Mouse (Mus musculus): ENCODE results near the gene Grk5.
"Not testable (repeated sequence)": the region's sequence is repeated elsewhere in the genome, so short reads cannot be mapped to it uniquely, and the experiment has no call there.

Gene Grk5

DNA sequence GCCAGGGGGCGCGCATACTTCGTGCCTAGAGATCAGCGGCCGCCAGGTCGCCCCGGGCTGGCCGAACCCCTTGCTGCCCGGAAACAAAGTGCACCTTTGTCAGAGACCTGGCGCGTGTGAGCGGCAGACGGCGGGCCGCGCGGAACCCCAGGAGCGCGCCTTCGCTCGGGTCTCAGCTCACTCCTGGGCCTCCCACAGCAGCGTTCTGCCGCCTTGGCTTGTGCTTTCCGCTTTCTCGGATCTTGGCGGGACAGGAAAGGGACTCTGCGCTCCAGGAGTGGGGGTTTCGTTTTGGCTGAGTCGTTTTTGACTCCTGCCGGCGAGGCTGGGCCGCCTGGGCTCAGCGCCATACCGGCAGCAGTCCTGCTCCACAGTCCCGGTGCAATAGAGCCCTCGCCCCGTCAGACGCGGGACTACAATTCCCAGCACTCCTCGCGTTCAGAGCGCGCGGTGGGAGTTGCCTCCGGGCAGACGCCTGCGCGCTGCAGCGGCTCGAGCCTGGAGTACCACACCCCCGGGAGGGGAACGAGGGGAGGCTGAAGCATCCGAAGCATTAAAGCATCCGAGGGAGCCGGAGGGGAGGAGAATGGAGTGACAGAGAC is at the start of gene Grk5:
TSS of gene Grk5 (plus strand) at position 36 of the 602 bp plus-strand sequence.
- DNase-seq (ENCODE audit: low spot score in 2 of 2), result peak; percentile 95 to 99

DNA sequence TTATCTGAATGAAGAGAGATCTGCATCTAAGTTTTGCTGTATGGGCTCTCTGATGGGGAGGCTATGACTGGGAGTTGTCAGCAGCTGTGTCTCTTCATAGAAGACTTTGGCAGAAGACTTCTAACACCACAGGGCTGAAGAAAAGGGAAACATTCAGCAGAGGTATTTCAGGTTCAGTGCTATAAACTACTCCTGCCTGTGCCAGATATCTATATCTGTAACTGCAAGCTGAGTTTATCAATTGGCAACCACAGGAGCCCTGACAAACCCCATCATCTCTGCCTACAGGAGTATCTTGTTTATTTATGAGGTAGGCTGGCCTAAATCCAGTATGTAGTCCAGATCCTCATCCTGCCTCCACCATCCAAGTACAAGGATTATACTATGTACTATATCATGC is 46.2 kb upstream of the Grk5 start:
- DNase-seq (ENCODE audit: low spot score in 2 of 2), result no peak

GRCm38 (mm10) chr19:60845731-60846130 is 43.8 kb upstream of the Grk5 start:
- DNase-seq (ENCODE audit: low spot score in 2 of 2), result no peak

GRCm38 (mm10) chr19:60860868-60861700 is 28.5 kb upstream of the Grk5 start, which contains the start of gene Sfxn4:
Gene Sfxn4 (minus strand): TSS chr19:60861479.
- DNase-seq (ENCODE audit: low spot score in 2 of 2), result peak; percentile 89 to 93

DNA sequence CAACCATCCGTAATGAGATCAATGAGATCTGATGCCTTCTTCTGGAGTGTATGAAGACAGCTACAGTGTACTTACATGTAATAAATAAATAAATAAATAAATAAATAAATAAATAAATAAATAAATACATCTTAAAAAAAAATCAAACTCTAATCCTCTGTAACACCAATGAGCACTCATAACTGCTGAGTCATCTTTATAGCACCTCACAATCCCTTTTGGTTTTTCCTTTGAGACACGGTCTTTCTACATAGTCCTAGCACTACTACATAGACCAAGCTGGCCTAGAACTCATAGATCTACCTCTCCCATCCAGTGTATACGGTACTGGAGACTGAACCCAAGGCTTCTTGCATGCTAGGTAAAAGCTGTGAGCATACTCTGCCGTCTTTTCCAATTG is 23.4 kb upstream of the Grk5 start:
- not testable (repeated sequence) for DNase-seq (ENCODE audit: low spot score in 2 of 2)

DNA sequence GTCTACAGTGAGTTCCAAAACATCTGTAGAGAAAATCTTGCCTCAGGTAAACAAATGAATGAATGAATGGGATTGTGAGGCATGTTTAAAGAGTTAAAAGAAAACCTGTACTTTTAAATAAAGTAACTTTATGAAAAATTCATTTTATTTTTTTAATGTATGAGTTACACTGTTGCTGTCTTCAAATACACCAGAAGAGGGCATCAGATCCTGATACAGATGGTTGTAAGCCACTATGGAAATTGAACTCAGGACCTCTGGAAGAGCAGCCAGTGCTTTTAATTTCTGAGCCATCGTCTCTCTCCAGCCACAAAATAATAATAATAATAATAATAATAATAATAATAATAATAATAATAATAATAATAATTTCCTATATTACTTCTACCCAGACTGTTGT is 19.1 kb upstream of the Grk5 start:
- no peak for DNase-seq (ENCODE audit: low spot score in 2 of 2)

GRCm38 (mm10) chr19:60871366-60871765 is 18.2 kb upstream of the Grk5 start:
- no peak for DNase-seq (ENCODE audit: low spot score in 2 of 2)

DNA sequence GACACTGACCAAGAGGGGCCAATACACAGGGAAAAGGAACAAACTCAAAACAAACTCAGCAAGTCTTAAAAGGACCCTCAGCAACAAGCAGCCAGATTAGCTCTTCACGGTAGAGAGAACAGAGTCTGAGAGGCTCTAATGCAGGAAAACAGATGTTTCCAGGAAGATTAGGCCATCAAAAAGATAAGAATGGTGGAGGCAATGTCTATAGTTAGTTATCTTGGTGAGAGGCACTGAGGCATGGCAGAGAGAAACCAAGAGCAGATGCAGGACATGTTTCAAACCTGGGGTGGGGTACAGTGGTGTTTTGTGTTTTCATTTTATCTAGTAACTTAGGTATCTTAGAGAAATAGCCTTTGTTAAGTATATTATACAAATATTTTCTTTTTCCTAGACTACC is 17.3 kb upstream of the Grk5 start:
- DNase-seq (ENCODE audit: low spot score in 2 of 2), result no peak

DNA sequence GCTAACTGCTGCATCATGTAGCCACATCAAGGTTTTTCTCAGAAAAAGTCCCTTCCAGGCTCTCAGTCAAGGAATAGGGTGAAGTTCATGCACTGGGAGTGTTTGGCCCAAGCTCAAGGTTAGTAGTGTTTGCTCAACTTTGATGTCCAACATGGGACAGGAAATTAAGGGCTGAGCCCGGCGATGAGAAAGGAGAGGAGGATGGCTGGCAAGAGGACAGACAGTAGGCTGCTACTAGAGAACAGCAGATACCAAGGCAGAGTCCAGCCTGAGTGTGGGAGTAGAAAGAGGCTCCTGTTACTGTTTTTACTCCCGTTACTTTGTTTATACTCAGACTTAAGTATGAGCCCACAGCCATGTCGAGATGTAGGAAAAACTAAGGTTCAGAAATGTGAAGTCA is 16.0 kb upstream of the Grk5 start:
- DNase-seq (ENCODE audit: low spot score in 2 of 2), result peak in 1 of 2 experiments; percentile 27

- peak; percentile 98 to 99 for DNase-seq (ENCODE audit: low spot score in 2 of 2)
These were observed 15.4 kb upstream of the Grk5 start, which contains the start of gene Prdx3 for GRCm38 (mm10) chr19:60874064-60874694. Gene Prdx3 (minus strand): TSS chr19:60874556.

DNA sequence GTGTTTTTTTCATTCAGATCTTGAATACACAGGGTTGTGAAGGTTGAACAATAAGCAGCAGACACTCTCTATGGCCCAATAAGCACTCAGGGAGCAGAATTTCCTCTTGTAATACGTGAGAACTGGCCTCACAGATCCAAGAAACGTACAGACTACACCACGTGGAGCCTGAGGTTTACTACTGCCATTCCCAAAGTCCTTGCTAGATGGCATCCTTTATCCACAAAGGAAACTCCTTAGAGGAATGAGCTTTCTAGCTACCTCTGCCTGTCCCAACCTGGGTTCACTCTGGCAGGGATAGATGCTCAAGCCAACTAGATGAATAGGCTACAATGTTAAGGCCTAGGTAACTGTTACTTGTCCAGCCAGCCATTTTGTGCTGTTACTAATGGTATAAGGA is 6.4 kb upstream of the Grk5 start:
- DNase-seq (ENCODE audit: low spot score in 2 of 2), result no peak

GRCm38 (mm10) chr19:60887637-60888036 is 1.9 kb upstream of the Grk5 start:
- no peak for DNase-seq (ENCODE audit: low spot score in 2 of 2)

- peak; percentile 50 to 76 for DNase-seq (ENCODE audit: low spot score in 2 of 2)
These were observed 342 bp upstream of the Grk5 start for GRCm38 (mm10) chr19:60889101-60889713.

DNA sequence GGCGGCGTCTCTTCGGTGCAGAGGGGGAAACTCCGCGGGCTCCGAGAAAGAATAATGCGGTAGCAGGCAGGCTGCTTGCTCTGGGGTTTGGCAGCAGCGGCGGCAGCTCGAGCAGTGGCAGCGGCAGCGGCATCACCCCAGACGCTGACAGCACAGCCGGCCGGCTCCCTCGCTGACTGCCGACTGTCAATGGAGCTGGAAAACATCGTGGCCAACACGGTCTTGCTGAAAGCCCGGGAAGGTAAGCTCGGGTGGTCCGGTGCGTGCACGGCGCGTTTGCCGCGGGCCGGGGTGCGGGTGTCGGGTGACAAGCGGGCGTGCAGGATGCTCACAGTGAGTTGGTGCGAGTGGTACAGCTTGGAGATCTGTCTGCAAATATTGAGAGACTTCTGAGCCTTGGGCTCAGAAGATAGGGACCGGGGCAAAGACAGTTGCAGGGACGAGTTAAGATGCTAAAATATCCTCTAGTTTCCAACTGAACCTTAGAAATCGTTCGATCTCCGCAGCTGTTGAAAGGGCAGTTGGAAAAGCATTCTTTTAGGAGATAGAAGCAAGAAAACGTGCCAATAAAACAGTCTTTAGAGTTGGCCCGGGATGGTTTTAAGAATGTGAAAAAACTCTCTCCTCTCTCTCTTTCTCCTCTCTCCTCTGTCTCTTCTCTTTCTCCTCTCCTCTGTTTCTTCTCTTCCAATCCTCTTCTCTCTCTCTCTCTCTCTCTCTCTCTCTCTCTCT is 1.0 kb downstream of the Grk5 start:
- DNase-seq (ENCODE audit: low spot score in 2 of 2), result peak; percentile 49 to 80

DNA sequence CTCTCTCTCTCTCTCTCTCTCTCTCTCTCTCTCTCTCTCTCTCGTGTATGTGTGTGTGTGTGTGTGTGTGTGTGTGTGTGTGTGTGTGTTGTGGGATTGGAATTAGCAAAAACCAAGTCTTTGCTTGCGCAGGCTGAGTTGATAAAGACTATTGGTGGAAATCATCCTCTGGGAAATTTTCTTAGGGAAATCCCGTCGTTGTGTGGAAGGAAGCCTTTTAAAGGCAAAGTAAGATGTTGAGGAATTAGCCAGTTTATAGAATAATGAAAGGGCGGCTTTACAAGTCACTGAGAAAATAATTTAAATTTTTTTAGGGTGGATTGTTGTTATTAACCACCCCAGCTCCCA is 1.5 kb downstream of the Grk5 start:
- no peak for DNase-seq (ENCODE audit: low spot score in 2 of 2)

DNA sequence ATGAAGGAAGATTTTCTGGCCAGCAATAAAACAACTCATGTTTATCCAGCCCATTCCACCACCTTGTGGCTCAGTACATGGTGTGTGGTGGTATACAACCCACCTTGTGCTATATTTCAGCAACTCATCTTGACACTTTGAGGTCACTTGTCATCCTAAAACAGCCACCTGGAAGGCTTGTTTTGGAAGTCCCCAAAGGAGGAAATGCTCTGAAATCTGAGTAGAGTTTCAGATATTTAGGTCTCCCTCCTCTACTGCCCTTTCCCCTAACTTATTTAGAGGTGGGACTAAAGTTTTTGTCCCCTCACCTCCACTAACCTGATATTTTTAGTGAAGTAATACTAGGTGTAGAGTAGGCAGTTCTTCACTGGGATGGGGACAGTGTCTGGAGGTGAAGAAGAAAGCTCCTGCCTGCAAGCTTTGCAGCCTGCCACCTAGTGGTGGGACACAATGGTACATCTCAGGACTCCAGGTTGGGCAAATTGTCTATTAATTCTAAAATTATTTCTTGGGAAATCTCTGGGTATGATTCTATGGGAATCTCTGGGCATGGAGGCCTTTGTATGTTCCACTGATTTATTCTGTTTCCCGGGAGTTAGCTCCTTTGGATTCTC is 2.5 kb downstream of the Grk5 start:
- peak; percentile 79 to 89 for DNase-seq (ENCODE audit: low spot score in 2 of 2)

- no peak for DNase-seq (ENCODE audit: low spot score in 2 of 2)
These were observed 5.8 kb downstream of the Grk5 start for GRCm38 (mm10) chr19:60895251-60895880.

- peak in 1 of 2 experiments; percentile 33 for DNase-seq (ENCODE audit: low spot score in 2 of 2)
These were observed 13.6 kb downstream of the Grk5 start for GRCm38 (mm10) chr19:60903139-60903538.

DNA sequence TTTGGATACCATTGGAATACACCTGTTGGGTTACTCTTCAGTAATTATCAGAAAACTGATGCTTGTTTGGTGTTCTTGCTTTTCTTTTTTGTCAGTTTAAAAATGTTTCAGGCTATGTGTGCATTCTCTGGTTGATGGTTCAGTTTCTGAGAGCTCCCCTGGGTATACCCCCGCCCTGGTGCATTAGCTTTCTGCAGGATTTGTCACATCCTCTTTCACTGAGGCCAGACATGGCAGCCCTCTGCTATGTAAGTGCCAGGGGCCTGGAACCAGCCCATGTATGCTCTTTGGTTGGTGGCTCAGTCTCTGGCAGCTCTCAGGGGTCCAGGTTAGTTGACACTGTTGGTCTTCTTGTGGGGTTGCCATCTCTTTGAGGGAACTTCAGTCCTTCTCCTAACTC is 14.4 kb downstream of the Grk5 start:
- peak in 1 of 2 experiments; percentile 63 for DNase-seq (ENCODE audit: low spot score in 2 of 2)

DNA sequence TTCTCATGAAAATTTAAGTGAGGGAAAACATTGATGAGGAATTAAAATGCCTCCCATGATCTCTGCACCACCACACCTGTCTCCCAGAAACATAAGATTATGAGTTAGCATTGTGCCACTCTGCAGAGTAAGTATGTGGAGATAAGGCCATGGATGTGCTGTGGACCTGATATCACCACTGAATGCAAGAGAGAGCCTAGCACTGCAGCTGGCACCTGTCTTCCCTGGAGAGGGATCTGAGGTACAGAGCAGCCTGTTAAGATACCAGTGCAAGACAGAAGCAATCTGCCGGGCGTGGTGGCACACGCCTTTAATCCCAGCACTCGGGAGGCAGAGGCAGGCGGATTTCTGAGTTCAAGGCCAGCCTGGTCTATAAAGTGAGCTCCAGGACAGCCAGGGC is 15.9 kb downstream of the Grk5 start:
- DNase-seq (ENCODE audit: low spot score in 2 of 2), result peak in 1 of 2 experiments; percentile 44

DNA sequence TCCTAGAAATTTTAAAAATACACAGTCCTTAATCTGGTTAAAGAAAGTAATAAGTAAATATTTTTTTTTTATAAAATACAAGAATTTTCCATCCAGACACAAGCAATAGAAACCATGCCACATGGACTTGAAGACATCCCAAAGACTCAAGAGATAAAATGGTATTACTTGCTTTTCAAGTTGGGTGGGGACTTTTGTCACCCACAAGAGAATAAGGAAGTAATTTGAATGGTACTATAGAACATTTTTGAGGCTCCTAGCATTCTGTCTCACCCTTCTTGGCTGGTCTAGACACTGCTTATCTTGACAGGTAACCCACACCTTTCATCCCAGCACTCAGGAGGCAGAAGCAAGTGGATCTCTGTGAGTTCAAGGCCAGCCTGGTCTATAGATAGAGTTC is 20.8 kb downstream of the Grk5 start:
- DNase-seq (ENCODE audit: low spot score in 2 of 2), result no peak
